Mouse (Mus musculus): ENCODE measurements around the gene Cd84. TPM values are rescaled to one million over a fixed set of nuclear protein-coding genes. Genes with fewer than 3 reads are reported as not detected.
"Not testable (repeated sequence)": the region's sequence is repeated elsewhere in the genome, so short reads cannot be mapped to it uniquely, and the experiment has no call there.

The Cd84 gene
- polyA plus RNA-seq (2012; rRNA removed) = 1.2 and 1.7 TPM in 2 replicates
- polyA plus RNA-seq (2014; fragmentation: Nextera tagmentation; extraction: Ambion mirVana) = 2.3 and 2.8 TPM in 2 replicates

GRCm38 (mm10) chr1:171839488-171839887, at the start of gene Cd84:
Gene Cd84, plus strand, starts transcription at chr1:171839697.
- H3K9me3 ChIP-seq (ENCODE audit: control insufficient read depth, low read length) = no peaks in the 10 kb centered on the region
- no peaks in the 10 kb centered on the region for H3K4me1 ChIP-seq (ENCODE audit: control insufficient read depth, insufficient read depth, low read length)
- H3K27ac ChIP-seq (replicated peaks; ENCODE audit: low read depth, low read length) = no peak within 1 kb of the TSS
- H3K9ac ChIP-seq (ENCODE audit: low read depth, low read length, severe bottlenecking) = no peak within 1 kb of the TSS
- no peak within 1 kb of the TSS for H3K4me2 ChIP-seq (replicated peaks; ENCODE audit: low read depth, low read length, severe bottlenecking)
- no peaks in the 10 kb centered on the region for H3K36me3 ChIP-seq (ENCODE audit: control insufficient read depth, insufficient read depth, low read length)
- 94% methylated on average over 3 of the region's 3 CpGs for WGBS
- DNase-seq (ENCODE audit: low spot score) (no peak), ATAC-seq (ENCODE audit: low FRiP score, low read depth) (no peak)
- H3K27me3 ChIP-seq (ENCODE audit: control insufficient read depth, insufficient read depth, low read length) = no peaks in the 10 kb centered on the region
- no peak within 1 kb of the TSS for H3K4me3 ChIP-seq (replicated peaks; ENCODE audit: low read length)
- no peak for TF ChIP-seq POLR2A (IDR thresholded peaks at IDR 0.05; ENCODE audit: borderline replicate concordance, extremely low read depth, insufficient read depth, insufficient read length)

DNA sequence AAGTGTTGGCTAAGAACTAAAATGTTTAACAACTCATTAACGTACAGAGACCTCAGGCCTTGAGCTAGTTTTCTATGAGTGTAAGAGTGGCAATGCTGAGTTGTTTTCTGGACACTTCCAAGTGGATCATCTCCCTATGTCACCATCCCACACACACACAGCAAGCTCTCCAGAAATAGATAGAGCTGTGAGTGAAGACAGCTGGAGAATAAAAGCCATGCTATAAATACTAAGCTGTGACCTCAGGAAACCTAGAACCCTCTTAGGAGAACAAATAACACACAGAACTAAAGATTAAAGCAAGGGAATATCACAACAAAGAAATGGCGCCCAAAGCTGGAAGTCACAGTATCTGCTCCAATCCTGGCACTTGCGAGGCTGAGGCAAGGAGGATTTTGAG, 48.0 kb upstream of the Cd84 start:
- Histone ChIP-seq H3K36me3 (ENCODE audit: control insufficient read depth, insufficient read depth, low read length) (no peaks in the 10 kb centered on the region), H3K27me3 (ENCODE audit: control insufficient read depth, insufficient read depth, low read length) (no peaks in the 10 kb centered on the region), H3K9ac (ENCODE audit: low read depth, low read length, severe bottlenecking) (no peak overlapping the region), H3K9me3 (ENCODE audit: control insufficient read depth, low read length) (no peaks in the 10 kb centered on the region), H3K4me1 (ENCODE audit: control insufficient read depth, insufficient read depth, low read length) (no peaks in the 10 kb centered on the region), H3K4me2 (replicated peaks; ENCODE audit: low read depth, low read length, severe bottlenecking) (no peak overlapping the region), H3K27ac (replicated peaks; ENCODE audit: low read depth, low read length) (no peak overlapping the region), H3K4me3 (replicated peaks; ENCODE audit: low read length) (no peak overlapping the region)
- ATAC-seq (ENCODE audit: low FRiP score, low read depth) = no peak
- WGBS = 88% methylated on average over 3 of the region's 3 CpGs
- no peak for DNase-seq (ENCODE audit: low spot score)
- TF ChIP-seq POLR2A (IDR thresholded peaks at IDR 0.05; ENCODE audit: borderline replicate concordance, extremely low read depth, insufficient read depth, insufficient read length) = no peak

GRCm38 (mm10) chr1:171796185-171796584, 43.3 kb upstream of the Cd84 start:
- H3K27ac ChIP-seq (replicated peaks; ENCODE audit: low read depth, low read length) = no peak overlapping the region
- H3K4me1 ChIP-seq (ENCODE audit: control insufficient read depth, insufficient read depth, low read length) = no peaks in the 10 kb centered on the region
- no peaks in the 10 kb centered on the region for H3K36me3 ChIP-seq (ENCODE audit: control insufficient read depth, insufficient read depth, low read length)
- H3K9ac ChIP-seq (ENCODE audit: low read depth, low read length, severe bottlenecking) = no peak overlapping the region
- H3K9me3 ChIP-seq (ENCODE audit: control insufficient read depth, low read length) = no peaks in the 10 kb centered on the region
- ATAC-seq (ENCODE audit: low FRiP score, low read depth) = no peak
- no peak overlapping the region for H3K4me3 ChIP-seq (replicated peaks; ENCODE audit: low read length)
- DNase-seq (ENCODE audit: low spot score) = no peak
- H3K4me2 ChIP-seq (replicated peaks; ENCODE audit: low read depth, low read length, severe bottlenecking) = no peak overlapping the region
- 65% methylated on average over 2 of the region's 2 CpGs for WGBS
- no peak for TF ChIP-seq POLR2A (IDR thresholded peaks at IDR 0.05; ENCODE audit: borderline replicate concordance, extremely low read depth, insufficient read depth, insufficient read length)
- no peaks in the 10 kb centered on the region for H3K27me3 ChIP-seq (ENCODE audit: control insufficient read depth, insufficient read depth, low read length)

- ATAC-seq (ENCODE audit: low FRiP score, low read depth) = no peak
- H3K4me1 ChIP-seq (ENCODE audit: control insufficient read depth, insufficient read depth, low read length) = no peaks in the 10 kb centered on the region
- no peak overlapping the region for H3K27ac ChIP-seq (replicated peaks; ENCODE audit: low read depth, low read length)
- WGBS = 67% methylated on average over 1 of the region's 1 CpGs
- no peaks in the 10 kb centered on the region for H3K36me3 ChIP-seq (ENCODE audit: control insufficient read depth, insufficient read depth, low read length)
- no peak for DNase-seq (ENCODE audit: low spot score)
- no peaks in the 10 kb centered on the region for H3K9me3 ChIP-seq (ENCODE audit: control insufficient read depth, low read length)
- no peak overlapping the region for H3K9ac ChIP-seq (ENCODE audit: low read depth, low read length, severe bottlenecking)
- H3K27me3 ChIP-seq (ENCODE audit: control insufficient read depth, insufficient read depth, low read length) = no peaks in the 10 kb centered on the region
- H3K4me3 ChIP-seq (replicated peaks; ENCODE audit: low read length) = no peak overlapping the region
- no peak for TF ChIP-seq POLR2A (IDR thresholded peaks at IDR 0.05; ENCODE audit: borderline replicate concordance, extremely low read depth, insufficient read depth, insufficient read length)
- H3K4me2 ChIP-seq (replicated peaks; ENCODE audit: low read depth, low read length, severe bottlenecking) = no peak overlapping the region
Measured at GRCm38 (mm10) chr1:171797840-171798239, 41.7 kb upstream of the Cd84 start.

DNA sequence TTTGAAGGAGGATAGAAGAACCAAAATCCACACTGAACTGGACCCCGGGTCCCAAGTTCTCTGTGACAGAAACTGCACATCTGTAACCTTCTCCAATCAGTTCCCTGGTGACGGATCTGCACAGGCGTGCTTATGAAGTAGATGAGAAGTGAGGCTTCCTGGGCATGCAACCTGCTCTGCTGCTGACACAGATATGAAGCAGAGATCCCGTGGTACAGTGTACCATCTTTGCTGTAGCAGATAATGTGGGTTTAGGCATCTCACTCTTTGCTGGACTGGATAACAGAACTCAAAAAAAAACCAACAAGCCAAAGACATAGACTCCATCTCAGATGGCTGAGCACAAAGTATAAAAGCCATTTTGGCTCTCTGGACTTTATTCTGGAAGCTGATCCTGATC, 39.8 kb upstream of the Cd84 start:
- Histone ChIP-seq H3K27ac (replicated peaks; ENCODE audit: low read depth, low read length) (no peak overlapping the region), H3K4me3 (replicated peaks; ENCODE audit: low read length) (no peak overlapping the region), H3K4me2 (replicated peaks; ENCODE audit: low read depth, low read length, severe bottlenecking) (no peak overlapping the region), H3K27me3 (ENCODE audit: control insufficient read depth, insufficient read depth, low read length) (no peaks in the 10 kb centered on the region), H3K9ac (ENCODE audit: low read depth, low read length, severe bottlenecking) (no peak overlapping the region), H3K9me3 (ENCODE audit: control insufficient read depth, low read length) (no peaks in the 10 kb centered on the region), H3K4me1 (ENCODE audit: control insufficient read depth, insufficient read depth, low read length) (no peaks in the 10 kb centered on the region), H3K36me3 (ENCODE audit: control insufficient read depth, insufficient read depth, low read length) (no peaks in the 10 kb centered on the region)
- no peak for DNase-seq (ENCODE audit: low spot score)
- WGBS = 83% methylated on average over 4 of the region's 4 CpGs
- TF ChIP-seq POLR2A (IDR thresholded peaks at IDR 0.05; ENCODE audit: borderline replicate concordance, extremely low read depth, insufficient read depth, insufficient read length) = no peak
- ATAC-seq (ENCODE audit: low FRiP score, low read depth) = no peak

- H3K9ac ChIP-seq (ENCODE audit: low read depth, low read length, severe bottlenecking) = not testable (repeated sequence)
Measured at GRCm38 (mm10) chr1:171811048-171811447, 28.4 kb upstream of the Cd84 start.

More at GRCm38 (mm10) chr1:171811048-171811447, 28.4 kb upstream of the Cd84 start:
- not testable (repeated sequence) for H3K4me1 ChIP-seq (ENCODE audit: control insufficient read depth, insufficient read depth, low read length); DNase-seq (ENCODE audit: low spot score); H3K27ac ChIP-seq (replicated peaks; ENCODE audit: low read depth, low read length); H3K9me3 ChIP-seq (ENCODE audit: control insufficient read depth, low read length); H3K4me3 ChIP-seq (replicated peaks; ENCODE audit: low read length); H3K36me3 ChIP-seq (ENCODE audit: control insufficient read depth, insufficient read depth, low read length); ATAC-seq (ENCODE audit: low FRiP score, low read depth); H3K27me3 ChIP-seq (ENCODE audit: control insufficient read depth, insufficient read depth, low read length); H3K4me2 ChIP-seq (replicated peaks; ENCODE audit: low read depth, low read length, severe bottlenecking)
- 88% methylated on average over 1 of the region's 1 CpGs for WGBS

All from limb, embryonic 14.5 days (tissue).